Mouse (Mus musculus) frontal cortex, adult 2 months (tissue): ENCODE measurements at regions not wholly inside any gene's neighbourhood (a gene's known extent, or its start where the extent isn't known, plus 50 kb on each side); places are given as distances from the start of the nearest gene placed in this dataset.
A peak's percentile ranks its signal among the peaks of the same experiment; 100 is the strongest.
"Not testable (repeated sequence)": the region's sequence is repeated elsewhere in the genome, so short reads cannot be mapped to it uniquely, and the experiment has no call there.

Experiments used
- DNase-seq, 2 experiments: peaks; one replicate each; pipeline ENCODE4 v3.0.0; 2022; ENCODE audit warnings: low spot score in 1 of 2; ENCODE audit errors: extremely low spot score in 1 of 2

- peak in 1 of 2 experiments; percentile 94 for DNase-seq
Measured at GRCm38 (mm10) chr1:157745611-157746010, 239.1 kb downstream of the Sec16b start.

DNA sequence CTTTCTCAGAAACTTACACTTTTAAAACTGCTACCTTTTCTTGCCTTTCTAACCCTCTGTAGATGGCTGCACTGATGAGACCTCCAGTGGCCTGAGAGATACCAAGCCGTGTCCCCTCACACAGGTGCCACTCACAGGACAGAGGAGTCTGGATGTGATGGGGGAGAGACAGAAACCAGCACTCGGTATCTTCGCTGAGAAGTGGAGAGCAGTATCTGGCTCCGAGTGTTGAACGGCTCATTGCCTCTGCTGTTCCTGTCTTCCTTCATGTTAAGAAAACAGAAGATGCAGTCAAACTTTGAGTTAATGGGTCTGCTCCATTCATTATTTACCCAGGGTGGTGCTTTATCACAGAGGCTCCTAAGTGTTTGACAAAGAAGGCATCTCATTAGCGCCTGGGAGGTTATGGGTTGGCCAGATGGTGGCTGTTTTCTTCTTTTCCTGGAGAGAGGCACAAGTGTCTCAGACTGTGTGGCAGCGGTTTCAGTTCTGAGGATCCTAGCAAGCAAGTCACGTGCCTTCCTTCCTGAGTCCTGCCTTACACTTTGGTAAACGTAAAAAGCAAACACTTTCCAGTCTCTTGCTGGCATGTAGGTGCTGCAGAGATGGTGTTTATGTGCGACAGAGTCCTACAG, 248.6 kb downstream of the Sec16b start:
- DNase-seq = no peak

GRCm38 (mm10) chr1:157756977-157757376, 250.4 kb downstream of the Sec16b start:
- no peak for DNase-seq

GRCm38 (mm10) chr1:157758337-157758736, 251.8 kb downstream of the Sec16b start:
- DNase-seq = no peak

DNA sequence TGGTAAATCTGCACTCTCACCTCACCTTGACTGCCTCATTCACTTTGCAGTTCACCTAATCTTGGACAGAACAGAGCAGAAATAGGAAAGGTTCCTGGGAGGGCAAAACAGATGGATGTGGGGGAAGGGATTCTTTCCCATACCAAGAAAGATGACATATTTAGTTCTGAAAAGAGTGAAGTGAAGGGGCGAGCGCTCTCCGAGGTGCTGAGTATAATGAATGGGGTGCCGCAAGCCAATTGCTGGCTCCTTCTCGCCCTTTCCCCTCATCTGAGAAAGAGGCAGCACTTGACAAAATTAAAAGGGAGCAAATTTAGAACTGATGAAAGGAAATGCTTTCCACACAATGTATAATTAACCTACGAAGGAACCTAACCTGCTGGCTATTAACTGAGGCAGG, 261.7 kb downstream of the Sec16b start:
- no peak for DNase-seq

DNA sequence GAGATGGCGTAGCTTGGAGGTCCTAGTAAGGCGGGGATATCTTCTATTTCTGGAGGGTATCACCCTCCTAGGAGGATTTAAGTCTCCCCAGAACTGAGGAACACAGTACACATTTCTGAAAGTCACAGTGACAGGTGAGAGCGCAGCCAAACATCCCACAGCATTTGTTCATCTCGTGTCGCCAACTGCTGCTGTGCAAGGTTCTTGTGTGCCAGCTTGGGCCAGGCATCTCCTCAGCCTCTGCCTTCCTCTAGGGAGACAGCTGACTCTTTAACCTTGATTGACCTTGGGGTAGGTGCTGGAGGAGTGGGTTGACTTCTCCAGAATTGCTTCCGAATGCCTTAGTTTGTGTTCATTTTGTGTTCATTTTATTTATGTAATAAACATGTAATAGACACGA, 291.2 kb downstream of the Sec16b start:
- no peak for DNase-seq

- no peak for DNase-seq
Measured at GRCm38 (mm10) chr1:157798561-157799553, 292.3 kb downstream of the Sec16b start.

- DNase-seq = no peak
Measured at GRCm38 (mm10) chr1:157801151-157801550, 294.6 kb downstream of the Sec16b start.

DNA sequence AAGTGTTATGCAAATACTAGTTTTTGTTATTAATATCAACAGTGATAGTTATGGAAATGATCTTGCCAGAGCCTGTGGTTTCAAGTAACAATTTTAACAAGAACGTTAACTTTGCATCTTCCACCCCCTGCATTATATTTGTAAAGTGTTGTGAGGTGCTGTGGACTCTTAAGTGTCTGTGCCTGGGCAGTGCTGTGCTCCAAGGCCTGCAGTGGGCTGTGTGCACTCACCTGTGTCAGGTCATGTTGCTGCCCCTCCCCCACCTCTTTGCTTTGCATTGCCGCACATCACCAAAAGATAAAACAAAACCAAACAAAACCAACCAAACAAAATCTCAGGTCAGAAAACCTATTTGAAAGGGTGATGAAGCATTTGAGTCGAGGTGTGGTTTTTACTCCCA, 297.7 kb downstream of the Sec16b start:
- DNase-seq = no peak

GRCm38 (mm10) chr1:157806296-157806695, 299.8 kb downstream of the Sec16b start:
- no peak for DNase-seq

- DNase-seq = no peak
Measured at GRCm38 (mm10) chr1:157809674-157810471, 303.3 kb downstream of the Sec16b start.

DNA sequence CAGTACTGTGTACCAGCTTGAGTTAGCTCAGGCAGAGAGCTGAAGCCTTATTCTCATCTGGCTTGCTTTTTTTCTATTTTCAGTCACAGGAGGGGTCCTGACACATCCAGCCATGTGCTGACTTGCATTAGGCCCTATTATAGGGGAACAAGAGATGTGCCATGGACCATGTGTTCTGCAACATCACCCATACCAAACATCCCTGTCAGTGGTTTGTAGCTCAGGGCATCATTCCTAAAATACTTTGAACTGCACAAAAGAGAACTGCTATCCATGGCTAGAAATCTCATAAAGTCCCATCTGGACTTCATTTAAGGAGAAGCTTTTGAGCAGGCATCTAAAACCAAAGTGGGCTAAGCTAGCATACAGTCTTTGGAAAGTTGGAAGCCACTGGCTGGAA, 304.1 kb downstream of the Sec16b start:
- no peak for DNase-seq

DNA sequence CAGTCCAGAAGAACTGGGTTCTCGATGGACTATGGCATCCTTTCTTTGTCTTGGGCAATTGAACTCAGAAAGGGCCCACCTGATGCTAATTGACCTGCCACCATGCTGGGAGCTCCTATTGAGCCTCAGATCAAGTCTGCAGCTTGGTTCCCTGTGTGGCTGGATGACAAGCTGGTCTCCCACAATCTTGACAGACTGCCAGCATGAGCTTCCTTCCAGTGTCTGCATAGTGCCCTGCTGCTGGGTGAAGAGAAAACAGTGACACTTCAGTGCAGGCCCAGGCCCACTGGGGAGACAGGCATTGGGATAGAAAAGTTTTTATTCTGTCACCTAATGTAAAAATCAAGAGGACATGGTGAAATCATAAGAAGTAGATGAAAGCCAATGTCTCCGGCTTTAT, 321.4 kb downstream of the Sec16b start:
- DNase-seq = peak in 1 of 2 experiments; percentile 2

DNA sequence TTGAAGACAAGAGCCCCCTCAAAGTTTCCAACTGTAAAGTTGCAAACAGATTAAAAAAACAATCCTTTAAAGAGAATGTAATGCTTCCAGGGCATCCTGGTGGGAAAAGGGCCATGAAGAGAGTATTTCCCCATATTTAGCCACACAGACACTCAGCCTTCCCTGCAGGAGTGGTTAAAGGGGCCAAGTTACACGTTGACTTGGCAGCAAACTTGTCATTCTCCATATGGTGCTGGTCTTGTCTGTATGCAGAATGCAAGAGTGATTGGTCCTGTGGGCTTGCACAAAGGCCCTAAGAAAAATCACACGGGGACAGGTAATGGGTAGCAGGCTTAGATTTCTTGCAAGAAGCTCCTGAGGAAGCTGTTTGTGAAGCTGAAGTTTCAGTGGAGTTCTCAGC, 325.0 kb downstream of the Sec16b start:
- DNase-seq = no peak

DNA sequence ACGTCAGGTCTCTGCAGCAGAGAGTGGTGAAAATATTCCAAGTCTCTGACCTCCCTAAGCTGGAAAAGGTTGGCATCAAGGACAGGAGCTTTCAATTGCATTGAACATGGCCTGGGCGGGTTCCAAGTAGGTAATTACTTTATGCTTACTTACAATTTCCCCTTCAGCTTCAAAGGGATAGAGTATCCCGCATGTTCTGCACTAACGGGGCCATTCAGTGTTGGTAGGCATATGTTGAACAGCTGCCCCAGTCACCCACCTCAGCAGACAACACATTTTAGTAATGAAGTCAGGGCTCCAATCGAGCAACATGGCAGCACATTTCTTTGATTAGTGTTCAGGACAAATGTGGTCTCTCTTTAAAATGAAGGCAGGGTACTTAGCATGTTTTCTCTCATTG, 366.2 kb downstream of the Sec16b start:
- no peak for DNase-seq

DNA sequence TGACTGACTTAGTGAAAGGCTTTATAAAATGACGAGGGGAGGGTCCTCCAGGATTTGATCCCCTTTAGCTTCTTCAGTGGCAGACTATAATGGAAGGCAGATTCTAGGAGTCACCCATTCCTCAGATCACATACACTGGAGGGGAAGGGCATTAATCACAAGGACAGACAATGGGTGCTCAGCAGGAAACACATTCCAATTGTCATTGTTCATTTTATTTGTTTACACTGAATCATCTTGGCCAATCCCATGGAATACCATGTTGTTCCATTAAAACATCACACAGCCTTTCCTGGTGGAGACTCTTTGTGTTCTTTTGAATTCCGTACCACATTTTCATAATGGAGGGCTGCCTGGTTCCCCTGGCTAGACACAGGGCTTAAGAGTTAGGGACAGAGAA, 368.5 kb downstream of the Sec16b start:
- DNase-seq = no peak

DNA sequence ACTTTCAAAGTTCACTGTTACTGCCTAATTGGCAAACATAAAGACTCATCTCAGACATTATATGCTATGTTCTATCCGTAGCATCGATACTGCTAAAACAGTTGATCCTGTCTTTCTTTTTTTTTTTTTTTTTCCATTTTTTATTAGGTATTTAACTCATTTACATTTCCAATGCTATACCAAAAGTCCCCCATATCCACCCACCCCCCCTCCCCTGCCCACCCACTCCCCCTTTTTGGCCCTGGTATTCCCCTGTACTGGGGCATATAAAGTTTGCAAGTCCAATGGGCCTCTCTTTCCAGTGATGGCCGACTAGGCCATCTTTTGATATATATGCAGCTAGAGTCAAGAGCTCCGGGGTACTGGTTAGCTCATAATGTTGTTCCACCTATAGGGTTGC, 370.6 kb downstream of the Sec16b start:
- DNase-seq = not testable (repeated sequence)

DNA sequence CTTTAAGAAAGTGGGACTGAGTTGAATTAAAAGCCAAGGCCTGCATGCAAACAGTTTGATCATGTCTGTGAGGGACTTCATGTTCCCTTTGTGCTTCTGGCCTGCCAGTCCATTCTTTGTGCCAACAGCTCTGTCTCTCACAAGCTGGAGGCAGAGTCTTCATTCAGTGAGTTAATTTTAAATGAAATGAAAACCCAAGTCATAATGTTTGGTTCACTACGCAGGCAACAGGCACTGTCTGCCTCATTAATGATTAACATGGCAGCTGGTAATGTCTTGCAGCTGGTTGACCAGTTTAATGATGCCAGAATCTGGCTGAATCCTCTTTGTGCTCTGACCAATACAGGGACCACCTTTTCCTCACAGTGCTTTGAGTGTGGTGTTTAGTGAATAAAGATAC, 380.6 kb downstream of the Sec16b start:
- no peak for DNase-seq

- peak; percentile 64 to 67 for DNase-seq
Measured at GRCm38 (mm10) chr1:157888573-157888972, 382.0 kb downstream of the Sec16b start.

- DNase-seq = no peak
Measured at GRCm38 (mm10) chr1:157906168-157906567, 399.6 kb downstream of the Sec16b start.

- no peak for DNase-seq
Measured at GRCm38 (mm10) chr1:157937800-157938348, 418.3 kb downstream of the Brinp2 start.
